Mouse (Mus musculus) erythroblast, adult 5-6 weeks (primary cell): Measurements from ENCODE around the gene Cars2. TPM values are rescaled to one million over a fixed set of nuclear protein-coding genes. Genes with fewer than 3 reads are reported as not detected.
"Not testable (repeated sequence)": the region's sequence is repeated elsewhere in the genome, so short reads cannot be mapped to it uniquely, and the experiment has no call there.

Experiments
- ATAC-seq: replicated peaks from 2 replicates; pipeline ENCODE4 v1.8.0; 2016; ENCODE audit warnings: moderate number of reproducible peaks, mild to moderate bottlenecking, moderate TSS enrichment, inconsistent platforms; ENCODE audit not compliant: poor library complexity, low FRiP score, severe bottlenecking
- total RNA-seq, 2 experiments: library from RNA; stranded (forward) in 1 of 2; stranded (reverse) in 1 of 2; fragments of 150-400 nt in 1 of 2; fragments of 200-764, 138-1000 nt in 1 of 2; gene quantifications; 2 replicates each; pipeline versions ENCODE4 v1.2.3 to v1.2.4; 2015 to 2017; ENCODE audit warnings: low replicate concordance in 2 of 2

Cars2 gene
- total RNA-seq, 2 experiments from 2014 or later = 3.4 to 8.6 TPM

DNA sequence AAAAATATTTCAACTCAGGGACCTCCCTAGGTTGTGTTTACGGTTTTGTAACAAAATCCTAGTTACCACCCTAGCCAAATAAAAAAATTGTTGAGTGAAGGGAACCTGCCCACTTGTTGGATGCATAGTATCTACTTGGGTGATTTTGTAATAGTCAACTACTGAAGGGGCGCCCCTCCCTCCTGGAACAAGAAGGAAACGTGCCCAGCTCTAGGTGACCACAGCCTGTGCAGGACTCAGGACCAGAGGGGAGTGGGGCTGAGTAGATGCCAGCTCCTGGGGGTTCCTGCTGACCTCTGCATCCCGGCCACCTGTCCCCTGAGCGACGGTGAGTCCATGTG is 32.6 kb downstream of the Cars2 start:
- ATAC-seq = no peak

- ATAC-seq = no peak
Observed at GRCm38 (mm10) chr8:11517366-11518055, 33.1 kb downstream of the Cars2 start.

GRCm38 (mm10) chr8:11516292-11516691 is 34.3 kb downstream of the Cars2 start:
- ATAC-seq = no peak

GRCm38 (mm10) chr8:11513247-11513646 is 37.3 kb downstream of the Cars2 start:
- no peak for ATAC-seq

DNA sequence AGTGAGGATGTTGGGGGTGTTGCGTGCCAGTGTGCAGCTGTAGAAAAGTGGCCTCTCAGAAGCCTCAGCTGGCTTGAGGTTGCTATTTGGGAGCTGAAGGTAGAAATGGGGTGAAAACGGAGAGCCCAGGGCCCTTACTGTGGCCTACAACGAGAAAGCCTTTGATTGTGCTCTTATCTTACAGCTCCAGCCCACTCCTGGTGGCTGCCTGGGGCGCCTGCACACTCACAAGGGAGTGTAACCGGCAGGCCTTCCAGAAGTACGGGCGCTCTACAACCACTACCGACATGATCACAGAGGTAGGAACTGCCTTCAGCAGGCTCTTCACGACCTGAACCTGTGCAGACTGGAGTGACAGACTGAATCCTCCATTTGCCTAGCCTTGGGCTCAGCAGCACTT is 37.9 kb downstream of the Cars2 start:
- no peak for ATAC-seq

- ATAC-seq = no peak
Observed at GRCm38 (mm10) chr8:11510971-11511370, 39.6 kb downstream of the Cars2 start.

GRCm38 (mm10) chr8:11508880-11509279 is 41.7 kb downstream of the Cars2 start:
- ATAC-seq = no peak

GRCm38 (mm10) chr8:11506802-11507201 is 43.8 kb downstream of the Cars2 start:
- peak; percentile 44; the same call in 1 of the 2 replicates for ATAC-seq

GRCm38 (mm10) chr8:11506074-11506473 is 44.5 kb downstream of the Cars2 start:
- no peak for ATAC-seq

GRCm38 (mm10) chr8:11503476-11504232 is 46.9 kb downstream of the Cars2 start:
- ATAC-seq = no peak

GRCm38 (mm10) chr8:11498786-11499485 is 51.6 kb downstream of the Cars2 start:
- ATAC-seq = no peak

- no peak for ATAC-seq
Observed at GRCm38 (mm10) chr8:11498281-11498680, 52.3 kb downstream of the Cars2 start.

DNA sequence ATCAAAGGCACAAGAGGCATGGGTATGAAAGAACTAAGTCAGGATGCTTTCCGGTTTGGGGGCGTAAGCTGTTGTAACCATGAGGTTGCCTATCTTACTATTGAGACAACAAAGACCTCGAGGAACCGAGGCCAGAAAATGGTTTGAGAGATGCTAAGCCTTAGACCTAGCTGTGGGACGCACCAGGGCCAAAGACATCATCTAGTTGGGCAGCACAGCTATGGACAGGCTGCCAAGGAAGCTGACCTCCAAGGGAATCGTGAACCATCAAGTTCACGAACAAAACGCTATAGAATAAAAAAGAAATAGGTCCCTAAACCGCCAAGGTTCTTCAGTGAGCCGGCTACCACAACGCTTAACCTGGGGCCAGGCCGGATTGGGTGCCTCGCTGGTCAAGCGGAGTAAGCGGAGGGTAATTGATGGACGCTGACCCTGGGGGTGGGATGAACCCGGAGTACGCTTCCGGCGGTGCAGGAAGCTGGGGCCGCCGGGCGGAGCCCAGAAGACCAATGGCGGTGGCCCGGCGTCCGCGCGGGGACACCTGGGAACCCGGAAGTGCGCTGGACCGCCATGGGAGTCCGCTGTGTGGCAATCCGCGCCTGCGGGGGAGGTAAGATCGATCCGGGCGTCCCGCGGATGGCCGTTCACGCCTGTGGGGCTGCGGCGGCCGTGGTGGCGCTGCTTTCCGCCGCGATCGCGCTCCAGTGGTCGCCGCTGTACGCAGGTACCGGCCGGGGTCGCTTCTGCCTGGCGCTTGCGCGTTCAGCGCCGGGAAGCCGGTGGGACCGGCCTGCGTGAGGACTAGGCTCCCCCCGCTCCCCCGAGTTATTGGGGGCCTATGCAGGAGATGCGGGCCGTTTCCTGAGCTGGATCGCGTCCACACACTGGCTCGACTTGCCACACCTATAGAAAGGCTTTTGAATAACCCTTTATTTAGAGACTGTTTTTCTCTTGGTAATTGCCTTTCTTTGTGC is 53.3 kb downstream of the Cars2 start, which contains the start of gene Naxd:
TSS of gene Naxd (plus strand) at position 490 of the 974 bp plus-strand sequence.
- peak; percentile 100 for ATAC-seq

DNA sequence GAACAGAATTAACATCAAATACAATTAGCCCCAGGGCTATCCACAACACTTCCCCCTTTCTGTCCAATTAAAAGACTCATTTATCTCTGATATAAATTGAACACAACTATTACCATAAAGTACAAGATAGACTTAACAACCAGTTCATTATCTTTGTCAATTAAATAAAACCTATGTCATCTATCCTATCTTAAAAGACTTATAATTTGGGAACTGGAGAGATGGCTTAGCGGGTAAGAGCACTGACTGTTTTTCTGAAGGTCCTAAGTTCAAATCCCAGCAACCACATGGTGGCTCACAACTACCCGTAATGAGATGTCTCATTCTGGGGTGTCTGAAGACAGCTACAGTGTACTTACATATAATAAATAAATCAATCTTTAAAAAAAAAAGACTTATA is 58.2 kb downstream of the Cars2 start:
- not testable (repeated sequence) for ATAC-seq

- ATAC-seq = no peak
Observed at GRCm38 (mm10) chr8:11487229-11487628, 63.4 kb downstream of the Cars2 start.

DNA sequence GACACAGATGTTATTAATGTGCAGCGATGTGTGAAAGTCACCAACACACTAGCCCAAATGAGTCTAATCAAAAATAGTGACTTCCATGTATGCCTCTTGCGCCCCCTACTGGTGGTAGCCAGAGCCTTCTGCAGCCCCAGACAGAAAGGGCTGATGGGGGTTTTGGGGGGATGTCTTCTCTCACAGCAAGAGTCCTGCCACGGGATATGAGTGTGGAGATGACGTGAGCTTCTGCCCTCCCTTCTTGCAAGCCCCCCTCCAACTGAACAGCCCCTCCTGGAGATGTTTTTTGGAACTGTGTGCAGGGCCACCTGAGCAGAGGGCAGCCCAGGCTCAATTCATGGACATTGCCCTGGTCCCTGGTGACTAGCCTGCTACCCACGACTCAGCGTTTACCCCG is 64.4 kb downstream of the Cars2 start:
- ATAC-seq = peak; percentile 61

GRCm38 (mm10) chr8:11482537-11482936 is 68.0 kb downstream of the Cars2 start:
- ATAC-seq = no peak

DNA sequence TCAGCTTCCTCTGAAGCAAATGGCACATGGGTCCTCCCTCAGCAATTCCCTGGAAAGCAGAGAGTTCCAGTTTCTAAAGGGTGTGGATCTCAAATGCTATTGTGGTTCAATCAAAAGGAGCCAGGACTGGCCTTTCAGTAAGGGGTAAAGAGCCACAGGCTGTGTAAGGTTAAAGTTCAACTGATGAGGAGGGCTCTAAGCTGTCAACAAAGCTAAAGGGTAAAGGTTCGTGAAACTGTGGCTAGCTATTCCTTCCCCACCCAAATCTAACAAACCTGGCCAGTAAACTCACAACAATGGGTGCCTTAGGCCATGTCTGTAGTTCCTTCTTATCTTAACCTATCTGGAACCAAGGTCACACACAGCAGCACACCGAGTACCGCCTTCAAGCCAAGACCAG is 68.7 kb downstream of the Cars2 start:
- ATAC-seq = no peak

DNA sequence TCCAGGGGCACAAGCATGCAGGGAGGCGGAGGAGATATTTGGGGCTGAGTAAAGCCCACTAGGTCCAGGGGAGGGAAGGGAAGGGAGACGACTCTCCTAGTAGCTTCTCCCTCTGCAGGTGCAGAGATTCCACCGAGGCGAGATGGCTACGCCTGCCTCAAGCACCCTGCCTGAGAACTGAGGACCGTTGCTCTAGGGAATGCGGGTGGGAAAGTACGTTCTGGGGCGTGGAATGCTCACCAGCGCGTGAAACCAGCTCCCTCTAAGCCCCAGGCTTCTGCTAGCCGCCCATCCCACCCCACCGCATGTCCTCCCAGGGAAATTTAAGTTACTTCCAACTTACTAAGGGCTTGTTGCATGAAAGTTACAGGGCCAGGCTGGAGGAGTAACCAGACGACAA is 71.0 kb downstream of the Cars2 start:
- ATAC-seq = no peak
